Mouse (Mus musculus) CH12F3 (cell line): ENCODE results near the gene Epb41l1.
"Not testable (repeated sequence)": the region's sequence is repeated elsewhere in the genome, so short reads cannot be mapped to it uniquely, and the experiment has no call there.

Experiments used
- in situ Hi-C: fragments of 300-500 bp; cut with MboI; formaldehyde crosslinking; loops from 2 replicates; pipeline ENCODE4 v1.14.3; 2020; ENCODE audit warnings: low sequenced_read_pairs

Gene Epb41l1

DNA sequence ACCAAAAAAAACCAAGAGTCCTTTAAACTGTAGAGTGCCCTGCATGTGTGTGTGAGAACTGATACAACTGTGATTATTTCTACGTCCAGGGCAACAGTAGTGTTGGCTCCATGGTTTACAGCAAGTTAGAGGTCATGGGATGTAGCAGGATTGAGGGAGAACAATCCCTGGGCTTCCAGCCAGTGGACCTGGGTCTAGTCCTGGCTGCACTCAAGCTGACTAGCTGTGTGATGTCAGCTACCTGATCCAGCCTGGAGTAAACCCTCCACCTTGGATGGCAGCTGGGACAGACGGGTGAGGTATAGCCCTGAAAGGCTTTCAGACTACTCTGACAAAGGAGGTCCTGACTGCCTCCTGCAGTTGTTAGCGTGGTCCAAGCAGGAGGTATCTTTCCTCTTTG, 62.1 kb downstream of the Epb41l1 start:
- in situ Hi-C loops = no loop called here

DNA sequence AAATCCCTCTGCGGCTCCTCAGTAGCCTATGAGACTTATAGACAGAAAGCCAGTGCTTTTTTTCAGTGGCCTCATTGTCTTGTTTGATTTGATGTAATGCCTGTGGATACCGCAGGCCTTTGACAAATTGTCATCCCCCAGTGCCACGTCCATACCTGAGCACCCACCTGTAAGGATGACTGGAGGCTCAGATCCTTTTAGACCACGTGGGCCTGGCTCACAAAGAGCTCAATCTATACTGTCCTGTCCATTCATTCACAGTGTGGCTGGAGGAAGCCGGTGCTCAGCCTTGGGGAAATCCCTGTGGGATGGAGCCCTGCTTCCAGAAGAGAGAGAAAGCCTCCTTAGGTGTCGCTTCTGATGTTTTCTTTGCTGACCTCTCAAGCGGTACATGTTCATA, 62.5 kb downstream of the Epb41l1 start:
- in situ Hi-C loops = no loop called here

DNA sequence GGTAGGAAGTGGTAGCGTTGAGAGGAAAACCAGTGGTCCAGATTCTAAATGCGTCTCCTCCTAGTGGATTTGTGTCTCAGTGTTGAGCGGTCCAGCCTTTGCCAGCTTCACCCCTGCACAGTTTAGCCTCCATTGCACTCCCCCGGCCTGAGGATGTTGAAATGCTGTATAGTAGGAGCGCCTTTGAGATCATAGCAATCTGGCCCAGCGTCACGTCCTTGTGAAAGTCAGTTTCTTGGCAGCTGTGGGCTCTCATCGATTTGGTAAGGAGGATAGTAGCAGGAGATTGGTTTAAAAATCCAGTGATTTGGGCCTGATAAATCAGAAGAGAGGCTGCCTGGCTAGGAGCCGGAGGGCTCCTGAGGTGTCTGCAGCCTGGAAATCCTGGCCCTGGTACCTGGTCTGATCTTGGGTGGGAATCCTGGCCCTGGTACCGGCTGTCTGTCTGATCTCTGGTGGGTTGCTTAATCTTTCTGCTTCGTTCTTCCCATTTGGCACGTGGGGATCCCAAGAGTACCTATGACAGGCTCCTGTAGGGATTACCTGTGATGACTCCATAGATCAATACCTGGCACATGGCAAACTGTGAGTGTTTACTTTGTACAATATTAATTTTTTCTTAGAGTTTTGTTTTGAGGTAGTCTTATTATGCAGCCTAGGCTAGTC, 65.5 kb downstream of the Epb41l1 start:
- in situ Hi-C loops = no loop called here

DNA sequence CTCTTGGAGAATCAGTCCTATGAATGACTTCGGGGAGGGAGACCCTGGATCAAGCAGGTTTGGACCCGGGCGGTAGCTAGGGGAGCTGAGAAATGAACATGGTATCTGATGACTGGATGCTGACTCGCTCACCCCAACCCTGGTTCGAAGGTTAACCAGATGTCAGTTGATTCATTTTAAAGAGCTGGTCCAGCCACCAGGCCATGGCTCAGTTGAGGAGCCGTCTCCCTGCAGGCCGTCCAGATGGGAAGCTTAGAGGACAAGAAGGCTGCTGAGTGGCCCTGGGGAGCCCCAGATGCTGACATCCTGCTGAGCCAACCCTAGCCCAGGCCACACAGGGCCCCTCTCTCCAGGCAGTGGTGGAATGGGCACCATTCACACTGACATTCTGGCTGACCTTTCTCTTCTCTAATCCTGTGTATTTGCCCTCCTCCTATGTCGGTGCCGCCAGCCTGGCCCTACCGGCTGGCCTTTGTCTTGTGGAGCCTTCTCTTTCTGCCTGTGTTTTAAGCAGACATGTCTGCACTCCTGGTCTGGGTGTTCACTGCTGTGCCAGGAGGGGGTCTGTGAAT, 67.0 kb downstream of the Epb41l1 start:
- in situ Hi-C loops = no loop called here

DNA sequence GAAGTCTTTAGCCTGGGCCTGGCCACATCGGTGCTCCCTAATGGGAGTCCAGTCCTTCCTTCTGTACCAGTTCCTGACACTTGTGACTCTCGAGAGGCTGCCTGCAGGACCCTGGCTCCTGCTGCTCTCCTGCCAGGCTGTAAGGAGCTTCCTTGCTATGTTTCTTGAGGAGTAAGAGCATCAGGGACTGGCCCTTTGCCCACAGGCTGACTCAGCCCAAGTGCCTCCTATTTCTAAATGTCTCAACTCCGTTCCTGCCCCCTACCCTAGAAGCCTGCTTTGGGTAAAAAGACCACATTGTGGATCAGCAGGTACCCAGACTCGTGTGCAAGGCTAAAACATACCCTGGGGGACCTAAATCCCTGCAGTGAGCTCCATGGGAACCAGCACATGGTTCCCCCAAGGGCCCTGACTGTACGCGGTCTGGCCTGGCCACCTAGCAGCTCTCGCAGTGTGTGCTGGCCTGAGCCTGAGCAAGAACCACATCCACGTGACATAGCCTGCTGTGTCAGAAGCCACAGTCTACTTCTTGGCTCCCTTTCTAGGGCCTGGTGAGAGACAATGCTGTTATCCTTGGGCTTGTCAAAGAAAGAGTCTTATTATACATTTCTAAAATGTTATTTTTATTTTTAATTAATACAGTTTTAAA, 67.6 kb downstream of the Epb41l1 start:
- in situ Hi-C loops = no loop called here

DNA sequence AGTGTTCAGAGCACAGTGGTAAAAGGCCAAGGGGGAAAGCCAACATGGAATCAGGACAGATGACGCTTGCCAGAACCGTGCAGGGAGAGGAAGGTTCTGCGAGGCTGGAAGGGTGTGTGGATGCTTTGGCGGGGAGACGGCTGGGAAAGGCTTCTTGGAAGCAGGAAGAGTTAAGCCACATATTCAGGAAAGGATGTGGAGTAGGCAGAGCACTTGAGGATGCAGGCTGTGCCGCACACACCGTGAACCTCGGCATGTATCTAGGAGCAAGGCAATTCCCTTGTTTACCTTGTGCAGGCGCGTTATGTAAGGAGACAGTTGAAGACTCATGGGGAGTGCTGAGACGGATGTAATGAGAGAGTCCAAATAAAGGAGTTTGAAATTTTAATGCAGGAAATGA, 69.5 kb downstream of the Epb41l1 start:
- in situ Hi-C loops = no loop called here

DNA sequence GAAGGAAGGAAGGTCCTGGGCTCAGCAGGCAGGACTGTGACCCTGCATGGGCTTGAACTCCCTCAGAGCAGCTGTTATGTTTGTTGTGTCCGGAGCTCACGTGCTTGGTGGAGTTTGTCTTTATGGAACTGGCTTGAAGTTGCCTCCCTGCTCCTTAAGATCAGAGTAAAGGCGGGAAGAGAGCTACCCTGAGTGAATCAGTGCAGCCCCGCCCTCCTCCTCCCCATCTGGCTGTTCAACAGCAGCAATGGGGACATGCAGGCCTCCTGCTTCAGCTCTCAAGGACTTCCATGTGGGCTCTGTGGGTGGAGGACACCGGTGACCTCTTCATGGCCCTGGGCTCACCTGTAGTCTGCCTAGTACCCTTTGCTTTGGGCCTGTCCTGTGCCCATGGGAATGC, 71.1 kb downstream of the Epb41l1 start:
- in situ Hi-C loops = no loop called here

DNA sequence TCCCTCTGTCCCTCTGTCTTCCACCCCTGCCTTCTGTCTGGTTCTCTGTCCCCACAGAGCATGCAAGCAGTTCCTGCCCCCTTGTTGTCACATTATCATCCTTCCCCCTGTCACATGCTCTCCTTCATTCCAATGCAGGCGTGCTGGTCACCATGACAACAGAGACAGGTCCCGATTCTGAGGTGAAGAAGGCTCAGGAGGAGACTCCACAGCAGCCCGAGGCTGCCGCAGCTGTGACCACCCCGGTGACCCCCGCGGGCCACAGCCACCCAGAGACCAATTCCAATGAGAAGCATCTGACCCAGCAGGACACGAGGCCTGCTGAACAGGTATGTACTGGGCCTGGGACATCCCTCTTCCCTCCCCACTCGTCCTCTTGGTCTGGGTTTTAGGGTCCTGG, 73.1 kb downstream of the Epb41l1 start:
- in situ Hi-C loops = no loop called here

DNA sequence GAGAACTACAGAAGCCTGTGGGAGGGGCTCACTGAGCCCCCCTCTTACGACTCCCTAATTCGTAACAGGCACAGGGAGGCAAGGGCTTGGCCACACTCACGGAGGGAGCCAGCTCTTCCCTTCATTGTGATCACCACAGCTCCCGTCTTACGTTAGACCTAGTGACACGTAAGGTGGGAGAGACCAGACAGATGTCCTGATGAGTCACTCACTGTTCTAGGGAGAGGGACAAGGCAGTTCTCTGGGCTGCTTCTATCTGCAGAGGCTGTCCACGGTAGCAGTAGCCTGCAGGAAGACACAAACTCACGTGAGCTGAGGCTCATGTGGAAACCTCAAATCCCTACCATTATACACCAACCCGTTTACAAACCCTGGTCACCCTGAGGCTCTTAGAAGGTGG, 73.8 kb downstream of the Epb41l1 start:
- in situ Hi-C loops = no loop called here

DNA sequence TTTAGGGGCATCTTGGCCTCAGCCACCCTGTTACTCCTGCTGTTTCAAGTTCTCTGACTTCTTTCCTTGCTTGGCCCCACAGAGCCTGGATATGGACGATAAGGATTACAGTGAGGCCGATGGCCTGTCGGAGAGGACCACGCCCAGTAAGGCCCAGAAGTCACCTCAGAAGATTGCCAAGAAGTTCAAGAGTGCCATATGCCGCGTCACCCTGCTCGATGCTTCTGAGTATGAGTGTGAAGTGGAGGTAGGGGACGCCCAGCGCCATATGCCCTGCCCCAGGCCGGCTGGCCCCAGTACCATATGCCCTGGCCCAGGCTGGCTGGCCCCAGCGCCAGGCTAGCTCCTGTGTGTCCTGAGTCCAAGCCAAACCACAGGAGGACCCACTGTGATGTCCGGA, 74.2 kb downstream of the Epb41l1 start:
- in situ Hi-C loops = no loop called here

DNA sequence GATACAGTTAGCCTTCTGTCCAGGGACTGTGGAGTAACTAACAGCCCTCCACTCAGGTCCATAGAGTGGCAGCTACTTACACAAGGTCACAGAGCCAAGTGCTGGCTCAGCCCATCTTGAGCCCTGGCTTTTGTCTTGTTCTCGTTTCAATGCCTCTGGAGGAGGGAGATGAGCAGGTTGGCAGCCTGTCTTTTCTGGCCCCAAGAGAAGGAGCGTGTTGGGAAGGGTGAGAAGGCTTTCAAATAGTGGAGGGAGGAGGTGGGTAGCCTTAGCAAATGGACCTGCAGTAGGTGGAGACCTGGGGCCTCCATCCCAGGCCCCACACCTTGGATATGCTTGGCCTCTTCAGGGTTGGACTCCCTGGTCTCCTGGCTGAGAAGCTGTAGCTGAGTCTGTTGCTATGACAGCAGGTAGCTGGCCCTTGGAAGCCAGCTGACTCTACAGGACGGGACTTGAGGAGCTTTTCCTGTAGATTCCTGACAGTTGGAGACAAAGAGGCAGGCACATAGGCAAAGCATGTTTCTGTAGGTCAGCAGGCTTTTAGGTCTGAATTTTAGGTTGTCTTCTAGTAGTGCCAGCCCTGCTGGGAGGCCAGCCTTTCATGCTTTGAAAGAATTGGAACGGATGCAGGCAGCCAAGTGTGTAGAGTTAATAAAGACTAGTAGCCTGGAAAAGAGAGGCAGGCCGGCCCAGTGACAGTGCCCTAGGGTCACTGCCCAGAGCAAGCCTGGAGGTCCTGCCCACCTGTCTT, 76.3 kb downstream of the Epb41l1 start:
- in situ Hi-C loops = no loop called here

DNA sequence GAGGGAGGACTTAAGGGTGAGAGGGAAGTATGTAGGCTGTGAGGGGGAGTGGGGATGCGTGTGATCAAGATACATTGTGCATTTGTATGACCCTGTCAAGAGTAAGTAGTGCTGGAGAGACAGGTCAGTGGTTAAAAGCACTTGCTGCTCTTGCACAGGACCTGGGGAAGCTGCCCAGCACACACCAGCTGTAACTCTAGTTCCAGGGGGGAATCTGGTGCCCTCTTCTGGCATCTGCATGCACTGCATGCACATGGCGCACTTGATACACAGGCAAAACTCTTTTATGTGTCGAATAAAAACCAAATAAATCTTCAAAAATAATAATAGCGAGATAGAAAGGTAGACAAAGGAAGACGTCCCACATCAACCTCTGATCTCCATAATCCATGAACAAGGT, 77.2 kb downstream of the Epb41l1 start:
- in situ Hi-C loops = no loop called here

DNA sequence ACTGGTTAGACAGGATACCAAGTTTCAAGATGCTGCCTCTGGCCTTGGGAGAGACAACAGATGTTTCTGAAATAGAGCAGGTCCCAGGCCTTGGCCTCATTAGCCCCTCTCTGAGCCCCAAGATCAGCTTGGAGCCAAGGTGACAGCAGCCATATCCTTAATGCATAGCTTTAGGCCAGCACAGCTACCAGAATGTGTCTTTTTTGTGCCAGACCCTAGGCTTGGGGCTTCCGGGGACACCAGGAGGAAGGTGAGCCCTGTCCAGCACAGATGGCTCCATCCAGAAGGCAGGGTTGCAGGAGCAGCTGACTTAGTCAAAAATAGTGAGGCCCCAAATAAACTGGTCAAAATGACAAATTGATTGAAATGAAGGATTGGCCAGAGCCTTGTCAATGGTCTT, 80.3 kb downstream of the Epb41l1 start:
- in situ Hi-C loops = no loop called here

DNA sequence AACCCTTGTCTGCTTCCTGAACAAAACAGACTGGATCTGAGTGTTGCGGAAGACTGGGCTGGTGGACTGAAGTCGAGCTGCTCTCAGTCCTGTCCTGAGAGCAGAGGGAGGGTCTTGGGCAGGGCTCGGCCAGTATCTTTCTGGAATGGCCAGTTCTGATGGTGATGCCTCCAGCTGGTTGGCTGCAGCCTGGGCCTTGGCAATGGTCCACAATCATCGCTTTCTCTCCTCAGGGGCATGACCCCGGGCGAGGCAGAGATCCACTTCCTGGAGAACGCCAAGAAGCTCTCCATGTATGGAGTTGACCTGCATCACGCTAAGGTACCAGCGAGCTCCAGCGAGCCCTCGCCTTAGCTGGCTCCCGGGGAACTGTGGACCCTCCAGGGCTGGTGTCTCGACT, 84.8 kb downstream of the Epb41l1 start:
- in situ Hi-C loops = no loop called here

DNA sequence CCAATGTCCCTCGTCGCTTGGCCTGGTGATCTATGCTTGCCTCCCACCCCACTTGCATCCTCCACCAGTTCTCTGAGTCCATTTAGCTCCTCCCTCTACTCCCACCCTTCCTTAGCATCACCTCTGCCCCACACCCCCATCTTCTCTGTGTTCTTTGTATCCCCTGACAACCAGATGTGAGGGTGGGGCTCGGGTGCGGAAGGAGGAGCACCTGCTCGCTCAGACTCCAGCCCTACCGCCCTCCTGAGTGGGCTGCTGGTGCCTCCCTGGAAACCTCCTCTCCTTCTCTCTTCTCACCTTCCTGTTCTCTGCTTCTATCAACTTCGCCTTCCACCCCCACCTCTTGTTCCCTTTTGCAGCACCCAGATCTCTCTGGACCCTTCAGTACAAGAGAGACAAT, 91.3 kb downstream of the Epb41l1 start:
- in situ Hi-C loops = no loop called here

DNA sequence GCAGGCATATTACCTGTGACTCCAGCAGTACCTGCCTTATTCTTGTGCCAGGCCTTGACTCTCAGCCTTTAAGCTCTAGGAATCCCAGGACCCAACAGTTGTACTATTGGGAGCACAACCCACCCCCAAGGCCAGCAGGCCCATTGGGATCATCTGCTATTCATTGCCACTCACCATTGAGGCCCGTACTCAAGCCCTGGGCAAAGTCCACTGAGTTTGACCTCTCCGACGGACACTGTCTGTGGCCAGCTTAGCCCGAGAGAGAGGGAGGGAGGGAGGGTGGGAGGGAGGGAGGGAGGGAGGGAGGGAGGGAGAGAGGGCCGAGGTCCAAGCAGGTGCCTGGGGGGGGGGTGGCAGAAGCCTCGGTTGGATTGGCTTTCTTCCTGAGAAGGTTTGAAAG, 91.9 kb downstream of the Epb41l1 start:
- in situ Hi-C loops = no loop called here

DNA sequence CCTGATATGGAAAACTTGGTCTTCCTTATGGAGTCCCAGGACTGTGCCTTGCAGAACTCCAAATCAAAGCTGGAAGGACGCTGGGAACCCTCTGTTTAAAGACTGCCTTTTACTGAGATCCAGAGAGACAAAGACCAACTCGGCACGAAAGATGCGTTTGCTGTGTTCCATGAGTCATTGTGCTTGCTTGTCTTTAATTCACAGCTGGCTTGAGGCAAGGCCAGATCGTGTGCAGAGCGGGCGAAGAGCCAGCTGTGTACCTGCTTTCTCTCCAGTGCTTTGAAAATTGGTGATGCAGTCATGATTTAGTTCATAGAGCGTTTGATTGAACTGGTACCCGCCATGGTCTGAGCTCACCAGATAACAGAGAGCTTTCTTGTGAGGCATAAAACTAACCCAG, 94.4 kb downstream of the Epb41l1 start:
- in situ Hi-C loops = no loop called here

DNA sequence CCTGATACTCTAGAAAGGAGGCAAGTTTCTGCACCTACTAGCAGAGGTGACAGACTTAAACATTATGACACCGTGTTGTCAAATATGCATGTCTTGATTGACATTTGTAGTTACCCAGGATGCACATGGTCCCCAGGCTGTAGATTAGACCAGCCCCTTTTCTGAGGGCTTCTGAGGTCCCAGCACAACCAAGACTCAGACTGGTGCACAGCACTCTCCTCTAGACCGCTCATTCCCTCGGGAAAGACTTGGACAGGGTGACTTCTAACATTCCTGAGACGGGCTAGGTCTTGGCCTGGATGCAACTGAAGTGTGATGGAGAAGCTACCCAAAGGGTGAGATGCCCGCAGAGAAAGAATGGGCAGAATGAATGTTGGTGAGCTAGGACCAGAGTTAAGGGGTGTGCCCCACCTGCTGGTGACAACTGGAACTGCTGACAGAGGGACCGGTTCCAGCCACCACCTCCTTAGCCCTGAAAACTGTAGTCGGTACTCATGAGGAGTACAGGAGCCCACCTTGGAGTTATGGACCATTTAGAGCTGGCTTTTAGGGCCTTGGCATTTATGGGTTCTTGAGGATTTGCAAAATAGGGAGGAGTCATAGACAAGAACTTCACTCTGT, 95.0 kb downstream of the Epb41l1 start:
- in situ Hi-C loops = no loop called here

DNA sequence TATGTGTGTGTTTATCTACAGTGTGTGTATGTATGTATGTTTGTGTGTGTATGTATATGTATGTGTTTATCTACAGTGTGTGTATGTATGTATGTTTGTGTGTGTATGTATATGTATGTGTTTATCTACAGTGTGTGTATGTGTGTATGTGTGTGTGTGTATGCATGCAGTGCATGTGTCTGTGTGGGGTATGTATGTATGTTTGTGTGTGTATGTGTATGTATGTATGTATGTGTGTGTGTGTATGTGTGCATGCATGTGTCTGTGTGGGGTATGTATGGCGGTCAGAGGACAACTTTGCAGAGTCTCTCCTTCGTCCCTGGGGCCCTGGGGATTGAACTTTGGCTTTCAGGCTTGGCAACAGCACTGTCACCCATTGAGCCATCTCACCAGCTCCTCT, 96.0 kb downstream of the Epb41l1 start:
- in situ Hi-C loops = not testable (repeated sequence)

DNA sequence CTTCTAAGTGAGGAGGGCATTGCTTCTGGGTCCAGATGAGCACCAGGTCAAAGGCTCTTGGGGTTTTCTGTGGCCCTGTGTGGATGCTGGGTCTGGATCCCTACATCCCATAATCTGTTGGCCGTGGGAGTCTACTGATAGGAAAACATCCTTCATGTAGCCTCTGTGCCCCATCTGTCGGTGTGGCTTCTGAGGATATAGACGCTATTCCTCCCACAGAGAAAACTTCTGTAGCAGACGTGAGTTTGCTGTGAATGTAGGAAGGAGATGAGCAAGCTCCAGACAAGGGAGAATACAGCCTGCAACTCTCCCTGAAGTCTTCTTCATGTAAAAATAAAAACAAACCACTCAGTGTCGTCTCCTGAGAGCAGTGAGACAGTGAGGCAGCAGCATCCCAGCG, 97.6 kb downstream of the Epb41l1 start:
- in situ Hi-C loops = no loop called here

DNA sequence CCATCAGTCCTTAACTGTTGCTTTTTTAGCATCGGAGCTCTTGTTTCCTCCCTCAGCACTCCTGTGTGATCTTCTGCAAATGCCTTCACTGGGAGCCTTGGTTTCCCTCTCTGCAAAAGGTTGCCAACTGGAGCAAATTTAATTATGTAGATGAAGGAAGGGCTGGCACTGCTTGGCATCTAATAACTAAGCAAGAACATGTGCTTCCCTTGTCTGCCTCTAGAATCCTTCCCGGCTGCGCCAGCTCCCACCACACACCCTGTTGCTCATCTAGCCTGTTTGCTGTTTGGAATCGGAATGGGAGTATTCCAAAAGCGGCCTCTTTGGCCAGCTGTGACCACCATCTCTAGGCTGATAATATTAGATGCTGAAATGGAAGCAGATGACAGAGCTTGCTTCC, 98.9 kb downstream of the Epb41l1 start:
- in situ Hi-C loops = no loop called here

DNA sequence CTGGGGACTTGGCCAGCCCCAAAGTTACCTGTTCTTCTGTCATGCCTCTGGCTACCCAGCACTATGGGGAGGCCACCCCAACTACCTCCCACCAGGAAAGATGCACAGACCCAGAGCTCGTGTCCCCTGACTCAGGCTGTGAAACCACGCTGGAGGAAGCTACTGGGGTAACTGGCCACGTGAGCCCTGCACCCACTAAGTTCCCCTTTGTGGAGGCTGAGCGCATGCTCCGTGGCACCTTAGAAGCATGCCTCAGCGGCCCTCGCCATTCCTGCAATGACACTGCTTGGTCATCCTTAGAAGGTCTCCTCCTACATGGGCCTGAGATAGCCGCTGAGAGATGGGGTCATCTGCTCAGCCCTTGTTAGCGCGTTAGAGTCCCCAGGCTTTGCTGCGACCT, 102.3 kb downstream of the Epb41l1 start:
- in situ Hi-C loops = no loop called here
